Mouse (Mus musculus) urinary bladder, adult 18-20 months (tissue): ENCODE measurements at regions not wholly inside any gene's neighbourhood (a gene's known extent, or its start where the extent isn't known, plus 50 kb on each side); places are given as distances from the start of the nearest gene placed in this dataset.

ENCODE experiments used
- DNase-seq, 2 experiments: peaks; one replicate each; pipeline ENCODE4 v3.0.0; 2022; ENCODE audit warnings: low spot score in 2 of 2, mixed read lengths in 2 of 2

GRCm38 (mm10) chr3:39234921-39235320 lies 348.2 kb downstream of the Fat4 start:
- no peak for DNase-seq

GRCm38 (mm10) chr3:39248712-39249111 lies 362.0 kb downstream of the Fat4 start:
- DNase-seq: no peak

GRCm38 (mm10) chr3:39249224-39249892 lies 362.6 kb downstream of the Fat4 start:
- DNase-seq: no peak

GRCm38 (mm10) chr3:39253076-39253475 lies 366.3 kb downstream of the Fat4 start:
- no peak for DNase-seq

GRCm38 (mm10) chr3:39264671-39265430 lies 378.1 kb downstream of the Fat4 start:
- DNase-seq: no peak

- no peak for DNase-seq
Measured at GRCm38 (mm10) chr3:39265606-39266005, 378.9 kb downstream of the Fat4 start.

GRCm38 (mm10) chr3:39269388-39269787 lies 382.6 kb downstream of the Fat4 start:
- DNase-seq: no peak

- no peak for DNase-seq
Measured at GRCm38 (mm10) chr3:39272616-39273015, 385.9 kb downstream of the Fat4 start.

GRCm38 (mm10) chr3:39276897-39277296 lies 390.2 kb downstream of the Fat4 start:
- DNase-seq: no peak

- DNase-seq: no peak
Measured at GRCm38 (mm10) chr3:39277310-39277709, 390.6 kb downstream of the Fat4 start.

GRCm38 (mm10) chr3:39295255-39295654 lies 408.5 kb downstream of the Fat4 start:
- no peak for DNase-seq

- no peak for DNase-seq
Measured at GRCm38 (mm10) chr3:39296257-39296656, 409.5 kb downstream of the Fat4 start.

- no peak for DNase-seq
Measured at GRCm38 (mm10) chr3:39309487-39309886, 422.7 kb downstream of the Fat4 start.

- no peak for DNase-seq
Measured at GRCm38 (mm10) chr3:39313563-39313962, 426.8 kb downstream of the Fat4 start.

- DNase-seq: no peak
Measured at GRCm38 (mm10) chr3:39320851-39321250, 434.1 kb downstream of the Fat4 start.

- DNase-seq: no peak
Measured at GRCm38 (mm10) chr3:39322225-39322624, 435.5 kb downstream of the Fat4 start.

- no peak for DNase-seq
Measured at GRCm38 (mm10) chr3:39335612-39336230, 449.0 kb downstream of the Fat4 start.

GRCm38 (mm10) chr3:39341161-39341687 lies 454.5 kb downstream of the Fat4 start:
- DNase-seq: no peak

- DNase-seq: no peak
Measured at GRCm38 (mm10) chr3:39344078-39344477, 457.3 kb downstream of the Fat4 start.

- DNase-seq: no peak
Measured at GRCm38 (mm10) chr3:39347578-39347977, 460.8 kb downstream of the Fat4 start.

GRCm38 (mm10) chr3:39357012-39357411 lies 470.3 kb downstream of the Fat4 start:
- DNase-seq: no peak

GRCm38 (mm10) chr3:39360278-39360677 lies 473.5 kb downstream of the Fat4 start:
- DNase-seq: no peak

- no peak for DNase-seq
Measured at GRCm38 (mm10) chr3:39370926-39371325, 484.2 kb downstream of the Fat4 start.
